Mouse (Mus musculus): ENCODE results near the gene Slc25a24. TPM values are rescaled to one million over a fixed set of nuclear protein-coding genes. Genes with fewer than 3 reads are reported as not detected.

The Slc25a24 gene
- 2.3 TPM for polyA plus RNA-seq (2014; fragmentation: Illumina TruSeq; extraction: RNeasy Lipid Tissue Mini Kit (QIAGEN cat#74804); ENCODE audit: low read depth, low replicate concordance)

GRCm38 (mm10) chr3:109122641-109123530, at the start of gene Slc25a24:
Slc25a24 (plus strand) TSS chr3:109123149.

DNA sequence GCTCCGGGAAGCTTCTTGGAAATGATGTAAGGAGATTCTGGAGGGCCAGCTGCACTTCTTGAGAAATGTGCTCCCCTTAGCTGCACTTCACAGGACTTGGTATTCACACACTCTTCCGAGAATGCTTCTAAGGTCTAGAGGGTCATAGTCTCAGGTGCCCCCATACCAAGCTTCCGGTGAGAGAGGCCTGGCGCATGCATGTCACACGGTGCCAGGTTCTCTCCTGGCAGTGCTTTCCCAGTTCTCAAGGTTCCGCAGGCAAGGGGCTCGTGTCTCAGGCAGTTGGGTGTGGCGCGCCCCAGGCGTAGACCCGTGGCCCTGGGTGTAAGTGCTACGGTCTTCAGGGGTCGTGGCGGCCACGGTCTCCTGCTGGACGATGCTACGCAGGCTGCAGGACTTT, 42.8 kb upstream of the Slc25a24 start, which contains the start of gene Slc25a54:
Slc25a54 (plus strand) TSS at position 301 of the 400 bp plus-strand sequence.

Other genes with a start within 250 kb of the Slc25a24 start
- gene Fndc7, start 233.1 kb upstream of the Slc25a24 start, polyA plus RNA-seq (2014; fragmentation: Illumina TruSeq; extraction: RNeasy Lipid Tissue Mini Kit (QIAGEN cat#74804); ENCODE audit: low read depth, low replicate concordance) = not detected
- gene Prpf38b, start 211.4 kb upstream of the Slc25a24 start, polyA plus RNA-seq (2014; fragmentation: Illumina TruSeq; extraction: RNeasy Lipid Tissue Mini Kit (QIAGEN cat#74804); ENCODE audit: low read depth, low replicate concordance) = 69.4 TPM
- not detected for gene Henmt1, start 183.3 kb upstream of the Slc25a24 start, polyA plus RNA-seq (2014; fragmentation: Illumina TruSeq; extraction: RNeasy Lipid Tissue Mini Kit (QIAGEN cat#74804); ENCODE audit: low read depth, low replicate concordance)
- not detected for gene Gm9857, start 182.7 kb upstream of the Slc25a24 start, polyA plus RNA-seq (2014; fragmentation: Illumina TruSeq; extraction: RNeasy Lipid Tissue Mini Kit (QIAGEN cat#74804); ENCODE audit: low read depth, low replicate concordance)
- gene Fam102b, start 95.5 kb upstream of the Slc25a24 start, polyA plus RNA-seq (2014; fragmentation: Illumina TruSeq; extraction: RNeasy Lipid Tissue Mini Kit (QIAGEN cat#74804); ENCODE audit: low read depth, low replicate concordance) = 1.5 TPM
- not detected for gene Slc25a54, start 42.7 kb upstream of the Slc25a24 start, polyA plus RNA-seq (2014; fragmentation: Illumina TruSeq; extraction: RNeasy Lipid Tissue Mini Kit (QIAGEN cat#74804); ENCODE audit: low read depth, low replicate concordance)
- 0.95 TPM for gene Vav3, start 217.5 kb downstream of the Slc25a24 start, polyA plus RNA-seq (2014; fragmentation: Illumina TruSeq; extraction: RNeasy Lipid Tissue Mini Kit (QIAGEN cat#74804); ENCODE audit: low read depth, low replicate concordance)